Mouse (Mus musculus): ENCODE measurements around the gene Spsb2.

GRCm38 (mm10) chr6:124814858-124815774 is 6.7 kb downstream of the Spsb2 start:
- no peak for TF ChIP-seq HCFC1 (IDR thresholded peaks at IDR 0.05; ENCODE audit: borderline replicate concordance, insufficient read depth, low read length)
- no peak for TF ChIP-seq MAFK (IDR thresholded peaks at IDR 0.05; ENCODE audit: insufficient read depth, low read depth, low read length)
- no peak for TF ChIP-seq CHD2 (IDR thresholded peaks at IDR 0.05; ENCODE audit: low read depth, low read length)
- no peak for TF ChIP-seq ZNF384 (IDR thresholded peaks at IDR 0.05; ENCODE audit: low read depth, low read length)
- no peak for TF ChIP-seq ZC3H11A (IDR thresholded peaks at IDR 0.05; ENCODE audit: borderline replicate concordance, low read depth, low read length)
